Mouse (Mus musculus) midbrain, embryonic 10.5 days (tissue): ENCODE results near the gene Wnt7a. TPM values are rescaled to one million over a fixed set of nuclear protein-coding genes. Genes with fewer than 3 reads are reported as not detected.

Source experiments
- DNase-seq: peaks from one replicate; pipeline ENCODE4 v3.0.0-alpha.2; 2017; ENCODE audit warnings: low spot score
- H3K27ac ChIP-seq: fragments of 300-500 bp; sonication (generic); replicated peaks from 2 replicates; pipeline ENCODE4 v1.5.1; 2016; ENCODE audit warnings: mild to moderate bottlenecking
- H3K27me3 ChIP-seq: fragments of 300-500 bp; sonication (generic); 2 replicates; pipeline ENCODE4 v1.6.1; 2016; ENCODE audit warnings: low read depth, mild to moderate bottlenecking; ENCODE audit not compliant: poor library complexity, severe bottlenecking
- H3K36me3 ChIP-seq: fragments of 300-500 bp; sonication (generic); 2 replicates; pipeline ENCODE4 v1.6.1; 2016; ENCODE audit warnings: mild to moderate bottlenecking, moderate library complexity
- H3K4me1 ChIP-seq: fragments of 300-500 bp; sonication (generic); 2 replicates; pipeline ENCODE4 v1.6.1; 2016
- H3K4me3 ChIP-seq: fragments of 300-500 bp; sonication (generic); 2 replicates; pipeline ENCODE4 v1.5.1; 2016; ENCODE audit warnings: mild to moderate bottlenecking, moderate library complexity
- H3K9me3 ChIP-seq: fragments of 300-500 bp; sonication (generic); replicated peaks from 2 replicates; pipeline ENCODE4 v1.6.1; 2016; ENCODE audit warnings: mild to moderate bottlenecking
- WGBS: fragments of 180-500 bp; shearing (Covaris S2); methylation state at CpG from one replicate; pipeline ENCODE4 v1.1.7; 2016; 5-methylcytosine and 5-hydroxymethylcytosine counted together
- polyA plus RNA-seq: library from polyadenylated mRNA; unstranded; fragments of >200 nt; fragmentation: Nextera tagmentation; extraction: Ambion mirVana; gene quantifications from 2 replicates; pipeline ENCODE4 v1.2.1, GENCODE M21; 2016

The Wnt7a gene
- polyA plus RNA-seq, 1 experiment from 2014 or later: 14.4 TPM

DNA sequence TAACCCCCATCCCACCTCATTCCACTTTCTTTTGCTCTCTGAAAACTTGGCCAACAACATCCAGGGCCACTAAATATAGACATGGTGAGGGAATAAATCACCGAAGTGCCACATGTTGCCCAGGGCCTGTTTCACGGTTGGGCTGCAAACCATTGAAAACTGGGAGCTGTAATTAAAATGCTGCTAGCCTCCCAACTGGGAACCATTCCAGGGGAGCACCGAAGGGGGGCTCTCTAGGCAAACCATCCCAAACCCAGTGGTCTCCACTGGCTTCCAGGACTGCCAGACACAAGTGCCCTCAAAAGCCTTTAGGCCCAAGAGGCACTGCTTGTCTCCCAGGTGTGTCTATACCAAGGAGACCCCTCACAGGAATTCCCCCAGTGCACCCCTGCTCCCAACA, 31.9 kb downstream of the Wnt7a start:
- Histone ChIP-seq H3K27ac (no peak overlapping the region), H3K27me3 (no peaks in the 10 kb centered on the region), H3K4me1 (no peaks in the 10 kb centered on the region), H3K4me3 (no peak overlapping the region), H3K9me3 (no peaks in the 10 kb centered on the region), H3K36me3 (peaks cover 74% of the 10 kb centered on the region)
- 78% methylated on average over 3 of the region's 3 CpGs for WGBS
- no peak for DNase-seq

DNA sequence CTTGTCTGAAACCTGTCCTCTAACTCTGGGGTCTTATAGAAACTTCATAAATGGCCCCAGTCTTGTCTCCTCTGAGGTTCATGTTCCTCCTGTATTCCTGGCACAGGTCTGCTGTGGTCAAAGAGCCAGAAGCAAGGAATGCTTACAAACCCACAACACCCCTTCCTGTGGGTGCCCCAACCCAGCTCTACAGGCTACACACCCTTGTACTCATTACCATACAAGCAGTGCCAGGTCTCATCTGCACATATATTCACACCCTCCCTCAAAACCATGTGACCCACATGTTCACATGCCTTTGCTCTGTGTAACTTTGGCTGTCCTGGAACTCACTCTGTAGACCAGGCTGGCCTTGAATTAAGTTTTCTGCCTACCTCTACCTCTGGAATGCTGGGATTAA, 38.2 kb downstream of the Wnt7a start:
- H3K27me3 ChIP-seq: 0 out of 2 replicates have a peak, but pooled peaks cover 2% of the 10 kb centered on the region
- no peak overlapping the region for H3K4me3 ChIP-seq
- DNase-seq: no peak
- H3K27ac ChIP-seq: no peak overlapping the region
- H3K4me1 ChIP-seq: peaks cover 30% of the 10 kb centered on the region
- peaks cover 42% of the 10 kb centered on the region for H3K36me3 ChIP-seq
- H3K9me3 ChIP-seq: no peaks in the 10 kb centered on the region

DNA sequence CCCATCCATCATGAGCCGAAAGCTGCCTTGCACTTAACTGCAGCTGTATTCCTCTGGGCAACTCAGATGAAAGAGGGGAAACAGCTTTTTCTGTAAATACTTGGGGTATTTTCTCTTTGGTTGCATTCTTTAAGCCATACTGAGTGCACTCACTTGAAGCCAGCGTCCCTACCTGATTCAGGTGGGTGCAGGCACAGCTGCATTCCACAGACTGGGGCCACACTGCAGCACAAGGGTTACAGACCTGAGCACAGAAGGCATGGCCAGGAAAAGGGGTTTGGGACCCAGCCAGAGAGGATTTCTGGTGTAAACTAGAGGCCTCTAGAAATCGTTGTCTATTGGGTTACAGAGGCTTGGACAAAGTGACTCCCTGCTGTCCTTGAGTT, 38.6 kb downstream of the Wnt7a start:
- DNase-seq: no peak
- WGBS: 51% methylated on average over 3 of the region's 3 CpGs
- Histone ChIP-seq H3K4me3 (no peak overlapping the region), H3K9me3 (no peaks in the 10 kb centered on the region), H3K36me3 (peaks cover 42% of the 10 kb centered on the region), H3K27me3 (0 out of 2 replicates have a peak, but pooled peaks cover 2% of the 10 kb centered on the region), H3K4me1 (peaks cover 30% of the 10 kb centered on the region), H3K27ac (no peak overlapping the region)

DNA sequence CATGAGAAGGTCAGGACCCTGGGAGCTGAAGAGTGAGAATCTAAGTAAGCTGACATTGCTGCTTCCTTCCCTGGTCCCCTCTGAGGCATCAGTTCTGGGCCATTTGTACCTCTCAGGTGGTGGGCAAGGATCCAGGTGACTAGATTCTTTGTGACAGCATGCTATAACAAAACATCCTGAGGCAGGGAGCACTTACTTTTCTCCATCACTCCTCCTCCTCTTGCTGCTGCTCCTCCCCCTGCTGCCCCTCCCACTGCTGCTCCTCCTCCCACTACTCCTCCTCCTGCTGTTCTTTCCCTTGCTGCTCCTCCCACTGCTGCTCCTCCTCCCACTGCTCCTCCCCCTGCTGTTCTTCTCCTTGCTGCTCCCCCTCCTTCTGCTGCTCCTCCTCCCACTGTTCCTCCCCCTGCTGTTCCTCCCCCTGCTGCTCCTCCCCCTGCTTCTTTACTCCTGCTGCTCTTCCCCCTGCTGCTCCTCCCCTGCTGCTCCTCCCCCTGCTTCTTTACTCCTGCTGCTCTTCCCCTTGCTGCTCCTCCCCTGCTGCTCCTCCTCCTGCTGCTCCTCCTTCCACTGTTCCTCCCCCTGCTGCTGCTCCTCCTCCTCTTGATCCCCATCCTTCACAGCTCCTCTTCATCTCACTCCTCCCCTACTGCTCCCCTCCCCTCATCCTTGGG, 39.1 kb downstream of the Wnt7a start:
- H3K4me3 ChIP-seq: no peak overlapping the region
- 0 out of 2 replicates have a peak, but pooled peaks cover 2% of the 10 kb centered on the region for H3K27me3 ChIP-seq
- H3K27ac ChIP-seq: no peak overlapping the region
- peak; percentile 29 for DNase-seq
- H3K9me3 ChIP-seq: no peaks in the 10 kb centered on the region
- peaks cover 30% of the 10 kb centered on the region for H3K4me1 ChIP-seq
- H3K36me3 ChIP-seq: peaks cover 39% of the 10 kb centered on the region

DNA sequence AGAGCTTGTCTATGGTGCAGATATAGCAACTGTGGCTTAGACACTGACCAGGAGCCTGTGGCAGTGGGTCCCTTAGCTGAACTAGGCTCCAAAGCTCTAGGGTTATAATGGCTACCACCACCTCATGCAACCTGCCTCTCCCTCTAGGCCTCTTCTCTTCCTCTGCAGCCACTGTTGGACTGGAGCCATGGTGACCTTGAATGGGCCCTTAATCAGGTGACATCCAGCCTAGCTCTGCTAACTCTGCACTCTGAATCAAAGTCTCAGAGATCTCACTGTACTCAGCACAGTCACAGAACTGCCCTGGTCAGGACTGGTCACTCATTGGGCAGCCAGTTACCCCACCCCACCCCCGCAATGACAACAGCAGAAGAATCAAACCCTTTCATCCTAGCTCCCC, 44.4 kb downstream of the Wnt7a start:
- WGBS: 89% methylated on average over 1 of the region's 1 CpGs
- peaks cover 62% of the 10 kb centered on the region for H3K36me3 ChIP-seq
- no peaks in the 10 kb centered on the region for H3K9me3 ChIP-seq
- H3K4me3 ChIP-seq: no peak overlapping the region
- no peak overlapping the region for H3K27ac ChIP-seq
- no peaks in the 10 kb centered on the region for H3K27me3 ChIP-seq
- peaks cover 39% of the 10 kb centered on the region for H3K4me1 ChIP-seq
- no peak for DNase-seq

DNA sequence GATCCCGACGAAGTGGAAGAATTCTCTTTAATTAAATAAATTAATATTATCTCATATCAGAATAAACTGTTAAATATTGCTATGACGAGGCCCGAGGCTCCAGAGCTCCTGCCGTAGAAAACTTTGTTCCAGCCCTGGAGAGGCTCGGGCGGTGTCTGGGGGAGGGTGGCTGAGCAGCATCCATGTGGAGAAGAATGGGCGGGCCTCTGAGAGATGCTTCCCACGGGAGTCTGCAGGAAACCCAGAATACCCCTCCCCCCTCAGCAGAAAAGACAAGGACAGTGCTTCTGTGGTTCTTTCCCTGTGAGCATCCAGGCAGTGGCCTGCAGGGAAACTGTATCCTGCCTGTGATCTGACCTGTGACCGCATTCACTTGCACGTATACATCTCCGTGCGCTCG, 45.7 kb downstream of the Wnt7a start:
- 75% methylated on average over 14 of the region's 14 CpGs for WGBS
- H3K4me3 ChIP-seq: no peak overlapping the region
- H3K36me3 ChIP-seq: peaks cover 62% of the 10 kb centered on the region
- no peaks in the 10 kb centered on the region for H3K27me3 ChIP-seq
- no peaks in the 10 kb centered on the region for H3K9me3 ChIP-seq
- no peak for DNase-seq
- H3K27ac ChIP-seq: no peak overlapping the region
- H3K4me1 ChIP-seq: peaks cover 40% of the 10 kb centered on the region

DNA sequence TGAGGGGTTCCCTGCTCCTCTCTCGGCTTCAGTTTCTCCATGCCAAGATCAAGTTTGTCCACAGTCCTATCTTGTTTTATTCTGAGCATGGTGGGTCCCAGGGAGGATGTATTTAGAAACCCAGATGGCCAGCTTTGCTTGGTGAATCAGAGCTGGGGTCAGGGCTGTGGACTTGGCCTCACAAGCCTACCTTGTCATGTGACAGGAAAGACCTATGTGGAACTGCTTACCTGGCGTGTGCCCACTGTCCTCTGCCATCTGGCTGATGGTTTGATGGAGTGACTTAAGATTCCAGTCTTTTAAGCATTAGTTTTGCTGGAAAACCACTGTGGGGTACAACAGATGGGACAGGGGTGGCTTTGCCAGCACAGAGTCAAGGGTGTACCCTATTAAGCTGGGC, 48.4 kb downstream of the Wnt7a start:
- 81% methylated on average over 2 of the region's 2 CpGs for WGBS

DNA sequence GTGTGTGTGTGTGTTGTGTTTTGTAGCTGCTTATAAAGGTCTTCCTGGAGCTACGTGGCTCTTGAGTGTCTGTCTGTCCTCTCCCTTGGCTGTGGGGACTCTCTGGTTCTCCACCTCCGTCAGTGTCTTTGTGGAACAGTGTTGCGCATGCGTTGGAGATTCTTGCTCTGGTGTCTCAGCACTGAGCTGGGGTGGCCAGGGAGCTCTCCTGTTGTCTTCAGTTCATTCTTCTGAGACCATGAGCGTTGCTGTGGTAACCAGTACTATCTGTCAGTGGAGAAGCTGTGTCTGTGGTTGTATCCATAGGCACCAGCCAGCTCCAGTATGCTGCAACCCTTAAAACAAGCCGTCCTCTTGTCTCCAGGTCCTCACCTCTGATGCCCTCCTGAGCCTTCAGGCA, 50.2 kb downstream of the Wnt7a start:
- Histone ChIP-seq H3K36me3 (peaks cover 42% of the 10 kb centered on the region), H3K27ac (peak overlapping the region; percentile 73), H3K9me3 (no peaks in the 10 kb centered on the region), H3K4me1 (peaks cover 50% of the 10 kb centered on the region), H3K4me3 (no peak overlapping the region), H3K27me3 (peaks cover 10% of the 10 kb centered on the region; the same call in 1 of the 2 replicates)
- WGBS: 53% methylated on average over 6 of the region's 6 CpGs
- DNase-seq: peak; percentile 62

More for the DNA sequence above, 48.4 kb downstream of the Wnt7a start:
- H3K9me3 ChIP-seq: no peaks in the 10 kb centered on the region
- H3K4me3 ChIP-seq: no peak overlapping the region
- H3K4me1 ChIP-seq: peaks cover 45% of the 10 kb centered on the region
- DNase-seq: no peak
- peak overlapping the region; percentile 4; the same call in 1 of the 2 replicates for H3K27ac ChIP-seq
- peaks cover 52% of the 10 kb centered on the region for H3K36me3 ChIP-seq
- no peaks in the 10 kb centered on the region for H3K27me3 ChIP-seq

DNA sequence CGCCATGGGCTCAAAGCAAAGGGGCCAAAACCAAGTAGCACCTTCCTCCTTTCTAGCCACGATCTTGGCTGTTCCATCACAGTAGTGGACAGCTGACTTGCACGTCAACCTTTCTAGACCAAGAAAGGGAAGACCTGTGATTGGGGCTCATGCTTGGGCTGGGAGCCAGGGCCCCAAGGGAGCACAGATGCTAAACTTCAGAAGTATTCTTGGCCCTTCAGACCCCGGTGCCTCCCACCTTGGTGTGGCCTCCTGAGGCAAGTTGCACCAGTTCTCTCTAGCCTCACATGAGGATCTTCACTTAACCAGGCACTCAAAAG, 50.8 kb downstream of the Wnt7a start:
- H3K4me1 ChIP-seq: peaks cover 43% of the 10 kb centered on the region
- no peaks in the 10 kb centered on the region for H3K9me3 ChIP-seq
- H3K36me3 ChIP-seq: peaks cover 36% of the 10 kb centered on the region
- DNase-seq: no peak
- H3K4me3 ChIP-seq: no peak overlapping the region
- 98% methylated on average over 4 of the region's 4 CpGs for WGBS
- peak overlapping the region; percentile 73; the same call in 1 of the 2 replicates for H3K27ac ChIP-seq
- peaks cover 12% of the 10 kb centered on the region; the same call in 1 of the 2 replicates for H3K27me3 ChIP-seq

DNA sequence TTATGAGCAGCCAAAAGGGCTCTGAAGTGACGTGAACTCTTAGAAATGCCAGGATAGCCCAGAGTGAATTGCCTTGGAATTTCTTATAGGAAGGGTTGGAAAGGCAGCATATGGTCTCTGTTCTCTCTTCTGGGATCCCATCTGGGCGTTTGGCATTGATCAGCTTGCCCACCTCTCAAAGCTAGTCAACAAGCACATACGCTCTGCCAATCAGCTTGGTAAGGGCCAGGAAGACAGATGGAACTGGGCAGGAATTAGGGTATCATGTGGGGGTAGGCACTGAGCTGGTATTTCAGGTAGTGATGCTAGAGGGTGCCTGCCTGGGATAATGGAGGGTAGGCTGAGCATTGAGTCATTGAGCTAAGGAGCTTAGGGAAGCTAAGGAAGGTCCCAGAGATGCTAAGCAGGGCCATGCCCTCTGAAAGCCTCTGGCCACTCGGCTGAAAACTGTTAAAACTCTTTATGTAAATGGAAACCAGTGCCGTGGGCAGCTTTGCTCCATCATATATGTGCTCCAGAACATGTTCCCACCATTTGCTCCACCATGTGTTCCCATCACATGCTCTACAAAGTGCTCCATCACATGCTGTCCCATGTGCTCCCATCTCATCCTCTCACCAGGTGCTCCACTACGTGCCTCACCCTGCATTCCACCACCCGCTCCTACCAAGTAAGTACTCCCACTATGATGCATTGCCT, 51.3 kb downstream of the Wnt7a start:
- DNase-seq: no peak
- Histone ChIP-seq H3K9me3 (no peaks in the 10 kb centered on the region), H3K4me1 (peaks cover 43% of the 10 kb centered on the region), H3K27ac (no peak overlapping the region), H3K4me3 (no peak overlapping the region), H3K36me3 (peaks cover 31% of the 10 kb centered on the region), H3K27me3 (peaks cover 17% of the 10 kb centered on the region; the same call in 1 of the 2 replicates)
- 86% methylated on average over 7 of the region's 7 CpGs for WGBS

DNA sequence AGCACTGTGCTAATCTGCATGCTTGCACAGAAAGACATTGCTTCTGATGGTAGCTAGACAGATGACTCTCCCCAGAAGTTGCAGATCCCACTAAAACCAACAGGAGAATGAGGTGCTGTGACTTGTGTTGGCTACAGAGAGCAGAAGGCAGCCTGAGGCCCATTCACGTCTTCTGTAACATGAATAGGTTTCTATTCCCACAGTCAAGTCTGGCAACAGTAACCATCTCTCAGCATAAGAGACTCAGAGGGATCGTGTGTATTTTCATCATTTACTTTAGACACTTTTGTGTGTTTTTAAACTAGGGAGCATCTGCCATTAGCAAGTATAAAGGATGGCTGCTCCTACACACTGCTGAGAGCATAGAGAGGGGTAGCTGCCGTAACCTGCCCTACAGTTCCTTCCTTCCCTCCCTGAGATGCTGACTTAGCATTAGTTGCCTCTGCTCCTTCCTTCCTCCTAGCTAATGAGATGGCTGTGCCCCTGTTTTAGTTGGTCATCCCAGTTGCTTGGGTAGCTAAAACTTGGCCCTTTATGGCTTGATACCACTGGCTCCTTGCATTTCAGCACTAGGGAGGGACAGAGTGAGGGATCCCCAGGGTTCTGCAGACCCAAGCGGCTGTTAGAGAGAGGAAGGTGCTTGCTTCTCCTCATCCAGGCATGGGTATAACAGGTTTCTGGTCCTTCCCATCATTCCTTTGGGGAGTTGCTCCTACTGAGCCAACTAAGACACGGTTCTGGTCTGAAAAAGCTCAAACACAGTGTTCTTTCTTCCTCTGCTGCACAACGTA, 52.1 kb downstream of the Wnt7a start:
- 0 out of 2 replicates have a peak overlapping the region, but pooled peaks have one; percentile 46 for H3K27ac ChIP-seq
- H3K27me3 ChIP-seq: peaks cover 21% of the 10 kb centered on the region; the same call in 1 of the 2 replicates
- no peak for DNase-seq
- 91% methylated on average over 6 of the region's 6 CpGs for WGBS
- H3K4me1 ChIP-seq: peaks cover 39% of the 10 kb centered on the region
- H3K4me3 ChIP-seq: no peak overlapping the region
- peaks cover 23% of the 10 kb centered on the region for H3K36me3 ChIP-seq
- no peaks in the 10 kb centered on the region for H3K9me3 ChIP-seq

DNA sequence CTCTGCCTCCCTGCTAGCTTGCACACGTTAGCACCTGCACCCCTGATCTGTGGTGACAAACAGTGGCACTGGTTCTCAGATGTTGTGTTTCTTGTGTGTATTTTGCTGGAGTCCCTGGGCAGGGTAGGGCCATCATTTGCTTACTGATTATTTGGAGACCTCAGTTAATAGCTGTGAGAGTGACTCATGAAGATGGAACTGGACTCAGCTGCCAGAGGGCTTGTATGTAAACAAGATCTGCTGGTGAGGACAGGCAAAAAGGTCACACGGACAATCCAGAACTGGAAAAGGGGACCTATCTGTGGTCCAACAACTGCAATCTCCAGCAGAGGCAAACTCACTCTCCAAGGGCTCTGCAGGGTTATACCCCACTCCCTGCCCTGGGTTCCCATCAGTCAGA, 52.8 kb downstream of the Wnt7a start:
- H3K27ac ChIP-seq: 0 out of 2 replicates have a peak overlapping the region, but pooled peaks have one; percentile 46
- H3K4me1 ChIP-seq: peaks cover 39% of the 10 kb centered on the region
- H3K36me3 ChIP-seq: peaks cover 16% of the 10 kb centered on the region
- WGBS: 73% methylated on average over 2 of the region's 2 CpGs
- H3K9me3 ChIP-seq: no peaks in the 10 kb centered on the region
- peaks cover 21% of the 10 kb centered on the region; the same call in 1 of the 2 replicates for H3K27me3 ChIP-seq
- no peak for DNase-seq
- no peak overlapping the region for H3K4me3 ChIP-seq
